Mouse (Mus musculus): ENCODE data around the gene Pim3. TPM values are rescaled to one million over a fixed set of nuclear protein-coding genes. Genes with fewer than 3 reads are reported as not detected.

Pim3 gene
- polyA plus RNA-seq, 3 experiments from 2014 or later = 3.0 to 4.1 (median 4.0) TPM

GRCm38 (mm10) chr15:88882851-88883250 lies 20.9 kb downstream of the Pim3 start:
- ATAC-seq = no peak

GRCm38 (mm10) chr15:88883342-88883741 lies 21.4 kb downstream of the Pim3 start:
- ATAC-seq = no peak

- no peak for ATAC-seq
These were observed 23.4 kb downstream of the Pim3 start for GRCm38 (mm10) chr15:88885376-88885775.

GRCm38 (mm10) chr15:88889032-88889431 lies 27.0 kb downstream of the Pim3 start:
- ATAC-seq = no peak

- no peak for ATAC-seq
These were observed 28.0 kb downstream of the Pim3 start for GRCm38 (mm10) chr15:88889994-88890393.

- ATAC-seq = peak; percentile 80
These were observed 29.0 kb downstream of the Pim3 start for GRCm38 (mm10) chr15:88890751-88891675.

- ATAC-seq = no peak
These were observed 29.7 kb downstream of the Pim3 start for GRCm38 (mm10) chr15:88891676-88892040.

GRCm38 (mm10) chr15:88892252-88892651 lies 30.3 kb downstream of the Pim3 start:
- no peak for ATAC-seq

- no peak for ATAC-seq
These were observed 30.9 kb downstream of the Pim3 start for GRCm38 (mm10) chr15:88892876-88893275.

- no peak for ATAC-seq
These were observed 33.1 kb downstream of the Pim3 start for GRCm38 (mm10) chr15:88895119-88895518.

- ATAC-seq = no peak
These were observed 33.9 kb downstream of the Pim3 start for GRCm38 (mm10) chr15:88895891-88896290.

- no peak for ATAC-seq
These were observed 34.5 kb downstream of the Pim3 start for GRCm38 (mm10) chr15:88896341-88896980.

GRCm38 (mm10) chr15:88902200-88902875 lies 40.4 kb downstream of the Pim3 start:
- no peak for ATAC-seq

- no peak for ATAC-seq
These were observed 41.1 kb downstream of the Pim3 start for GRCm38 (mm10) chr15:88903086-88903485.

GRCm38 (mm10) chr15:88904056-88904811 lies 42.2 kb downstream of the Pim3 start:
- no peak for ATAC-seq

- no peak for ATAC-seq
These were observed 44.4 kb downstream of the Pim3 start for GRCm38 (mm10) chr15:88906347-88906746.

- ATAC-seq = no peak
These were observed 53.1 kb downstream of the Pim3 start for GRCm38 (mm10) chr15:88915046-88915445.

Other genes with a start within 250 kb of the Pim3 start
- 10 to 100 TPM; 15.8 to 21.7 (median 20.6) TPM for gene Brd1, start 128.0 kb upstream of the Pim3 start, polyA plus RNA-seq (2017; shearing (Covaris generic))
- gene Zbed4, start 110.5 kb upstream of the Pim3 start, polyA plus RNA-seq (2017; shearing (Covaris generic)) = 1 to 10 TPM; 4.1 to 7.6 (median 5.8) TPM
- gene Alg12, start 42.9 kb upstream of the Pim3 start, polyA plus RNA-seq (2017; shearing (Covaris generic)) = 10 to 100 TPM; 12.8 to 22.4 (median 15.8) TPM
- gene Creld2, start 42.5 kb upstream of the Pim3 start, polyA plus RNA-seq (2017; shearing (Covaris generic)) = 10 to 100 TPM; 22.9 to 40.9 (median 28.4) TPM
- gene Ttll8, start 92.2 kb downstream of the Pim3 start, polyA plus RNA-seq (2017; shearing (Covaris generic)) = not detected
- gene Mlc1, start 116.8 kb downstream of the Pim3 start, polyA plus RNA-seq (2017; shearing (Covaris generic)) = under 1 TPM in 1 of 3 experiments, not detected in 2; 0.16 TPM
- not detected for gene Mov10l1, start 120.7 kb downstream of the Pim3 start, polyA plus RNA-seq (2017; shearing (Covaris generic))
- gene Panx2, start 197.5 kb downstream of the Pim3 start, polyA plus RNA-seq (2017; shearing (Covaris generic)) = not detected
- gene Trabd, start 212.9 kb downstream of the Pim3 start, polyA plus RNA-seq (2017; shearing (Covaris generic)) = 10 to 100 TPM; 22.4 to 43.3 (median 23.9) TPM
- 10 to 100 TPM in 2 of 3 experiments, 1 to 10 TPM in 1; 5.8 to 13.1 (median 12.1) TPM for gene Selenoo, start 226.9 kb downstream of the Pim3 start, polyA plus RNA-seq (2017; shearing (Covaris generic))